Mouse (Mus musculus): ENCODE measurements around the gene Slc47a1. TPM values are rescaled to one million over a fixed set of nuclear protein-coding genes. Genes with fewer than 3 reads are reported as not detected.
"Not testable (repeated sequence)": the region's sequence is repeated elsewhere in the genome, so short reads cannot be mapped to it uniquely, and the experiment has no call there.

Slc47a1 gene
- polyA plus RNA-seq (2012; rRNA removed): 1.5 and 3.4 TPM in 2 replicates

DNA sequence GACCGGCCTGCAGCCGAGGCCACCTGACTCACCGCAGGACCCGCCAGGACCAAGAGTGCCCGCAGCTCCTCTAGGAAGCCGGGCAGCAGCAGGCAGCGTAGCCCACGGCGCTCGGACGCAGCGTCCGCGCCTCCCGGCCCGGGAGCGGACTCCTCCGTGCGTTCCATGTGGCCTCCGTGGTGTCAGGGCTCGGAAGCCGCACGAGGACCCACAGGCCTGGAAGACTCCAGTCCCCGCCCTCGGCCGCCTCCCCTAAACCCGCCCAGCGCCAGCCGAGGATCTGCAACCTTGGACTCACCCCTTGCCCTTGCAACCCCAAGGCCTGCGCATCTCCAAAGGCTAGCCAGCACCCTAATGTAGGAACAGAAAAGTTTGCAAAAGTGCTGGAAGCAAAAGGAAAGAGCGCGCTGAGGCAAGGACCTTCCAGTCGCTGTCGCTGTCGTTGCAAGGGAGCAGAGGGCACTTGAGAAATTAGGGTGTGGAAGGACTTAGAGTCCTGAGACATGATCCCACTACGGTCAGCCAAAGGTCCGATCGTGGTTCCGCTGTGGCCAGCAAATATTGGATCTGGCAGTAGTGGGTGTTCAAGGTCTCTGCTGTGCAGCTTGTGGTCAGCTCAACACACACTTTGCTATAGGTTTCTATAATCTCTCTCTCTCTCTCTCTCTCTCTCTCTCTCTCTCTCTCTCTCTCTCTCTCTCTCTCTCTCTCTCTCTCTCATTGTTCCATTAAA, at the start of gene Slc47a1:
Gene Slc47a1, minus strand, starts transcription at position 465 of the 733 bp plus-strand sequence.
- 21% methylated on average over 39 of the region's 39 CpGs for WGBS
- H3K27ac ChIP-seq (ENCODE audit: control insufficient read depth, insufficient read depth, low read length): no peak within 1 kb of the TSS
- no peak for DNase-seq
- no peaks in the 10 kb centered on the region for H3K36me3 ChIP-seq (ENCODE audit: control insufficient read depth, insufficient read depth, low read length)
- TF ChIP-seq POLR2A (IDR thresholded peaks at IDR 0.05; ENCODE audit: control insufficient read depth, extremely low read depth, insufficient read depth, low read length, poor library complexity) (no peak), CTCF (IDR thresholded peaks at IDR 0.05; ENCODE audit: borderline replicate concordance, control insufficient read depth, extremely low read depth, insufficient read depth, low read length, poor library complexity) (no peak)
- peaks cover 8% of the 10 kb centered on the region for H3K27me3 ChIP-seq (ENCODE audit: control insufficient read depth, insufficient read depth, low read length)
- H3K4me1 ChIP-seq (replicated peaks; ENCODE audit: control insufficient read depth, insufficient read depth, low read length): no peaks in the 10 kb centered on the region; the same call in 1 of the 2 replicates
- no peak within 1 kb of the TSS for H3K4me3 ChIP-seq (ENCODE audit: control insufficient read depth, insufficient read depth, low read length)

DNA sequence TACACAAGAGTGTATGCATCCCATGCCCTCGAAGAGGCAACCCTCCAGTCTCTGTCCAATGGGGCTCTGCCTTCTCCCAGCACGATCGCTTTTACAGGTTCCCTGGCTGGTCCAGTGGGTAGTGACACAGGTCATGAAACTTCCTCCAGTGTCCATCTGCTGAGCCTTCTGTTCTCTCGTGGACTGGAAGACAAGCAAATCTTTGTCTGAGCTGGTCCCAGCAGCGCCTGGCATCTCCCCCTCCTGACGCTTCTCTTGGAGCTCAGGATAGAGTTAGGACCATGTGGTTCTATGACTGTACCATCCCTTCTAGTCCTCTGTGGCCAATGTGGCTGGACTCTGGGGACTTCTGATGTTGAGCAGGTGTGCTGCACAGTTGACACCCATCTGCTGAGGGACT, 41.1 kb upstream of the Slc47a1 start:
- no peaks in the 10 kb centered on the region for H3K27me3 ChIP-seq (ENCODE audit: control insufficient read depth, insufficient read depth, low read length)
- no peak for DNase-seq
- TF ChIP-seq POLR2A (IDR thresholded peaks at IDR 0.05; ENCODE audit: control insufficient read depth, extremely low read depth, insufficient read depth, low read length, poor library complexity): no peak
- TF ChIP-seq CTCF (IDR thresholded peaks at IDR 0.05; ENCODE audit: borderline replicate concordance, control insufficient read depth, extremely low read depth, insufficient read depth, low read length, poor library complexity): no peak
- WGBS: 80% methylated on average over 6 of the region's 6 CpGs
- no peak overlapping the region for H3K27ac ChIP-seq (ENCODE audit: control insufficient read depth, insufficient read depth, low read length)
- H3K4me3 ChIP-seq (ENCODE audit: control insufficient read depth, insufficient read depth, low read length): no peak overlapping the region
- H3K4me1 ChIP-seq (replicated peaks; ENCODE audit: control insufficient read depth, insufficient read depth, low read length): no peaks in the 10 kb centered on the region
- H3K36me3 ChIP-seq (ENCODE audit: control insufficient read depth, insufficient read depth, low read length): no peaks in the 10 kb centered on the region

DNA sequence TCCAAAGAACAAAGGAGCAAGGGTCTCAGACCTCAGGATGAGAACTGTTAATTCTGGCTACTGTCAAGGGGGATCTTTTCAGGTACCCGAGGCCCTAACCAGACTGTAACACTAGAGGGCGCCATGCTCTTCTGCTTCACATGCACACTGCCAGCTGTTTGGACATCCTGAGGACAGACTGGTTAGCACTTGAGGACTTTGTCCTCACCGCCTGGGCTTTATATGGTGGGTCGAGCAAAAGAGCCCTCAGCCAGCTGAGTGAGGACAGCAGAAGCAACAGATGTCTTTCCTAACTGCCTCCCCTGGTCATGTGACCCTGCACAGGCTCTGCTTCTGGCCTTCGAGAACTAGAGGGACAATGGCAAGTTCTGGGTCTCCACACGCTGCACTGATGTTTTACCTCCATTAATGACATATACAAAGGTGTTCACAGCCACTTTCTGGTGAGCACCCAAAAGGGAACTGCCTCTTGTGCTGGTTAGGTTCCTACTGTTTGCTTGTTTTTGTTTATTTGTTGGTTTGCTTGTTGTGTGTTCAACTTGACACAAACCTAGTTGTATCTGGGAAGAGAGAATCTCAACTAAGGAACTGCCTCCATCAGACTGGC, 39.9 kb upstream of the Slc47a1 start:
- 28% methylated on average over 6 of the region's 6 CpGs for WGBS
- Histone ChIP-seq H3K4me1 (replicated peaks; ENCODE audit: control insufficient read depth, insufficient read depth, low read length) (no peaks in the 10 kb centered on the region), H3K27ac (ENCODE audit: control insufficient read depth, insufficient read depth, low read length) (no peak overlapping the region), H3K36me3 (ENCODE audit: control insufficient read depth, insufficient read depth, low read length) (no peaks in the 10 kb centered on the region), H3K27me3 (ENCODE audit: control insufficient read depth, insufficient read depth, low read length) (no peaks in the 10 kb centered on the region), H3K4me3 (ENCODE audit: control insufficient read depth, insufficient read depth, low read length) (no peak overlapping the region)
- peak; percentile 45; the same call in 1 of the 2 replicates for TF ChIP-seq CTCF (IDR thresholded peaks at IDR 0.05; ENCODE audit: borderline replicate concordance, control insufficient read depth, extremely low read depth, insufficient read depth, low read length, poor library complexity)
- no peak for TF ChIP-seq POLR2A (IDR thresholded peaks at IDR 0.05; ENCODE audit: control insufficient read depth, extremely low read depth, insufficient read depth, low read length, poor library complexity)
- DNase-seq: peak; percentile 74

DNA sequence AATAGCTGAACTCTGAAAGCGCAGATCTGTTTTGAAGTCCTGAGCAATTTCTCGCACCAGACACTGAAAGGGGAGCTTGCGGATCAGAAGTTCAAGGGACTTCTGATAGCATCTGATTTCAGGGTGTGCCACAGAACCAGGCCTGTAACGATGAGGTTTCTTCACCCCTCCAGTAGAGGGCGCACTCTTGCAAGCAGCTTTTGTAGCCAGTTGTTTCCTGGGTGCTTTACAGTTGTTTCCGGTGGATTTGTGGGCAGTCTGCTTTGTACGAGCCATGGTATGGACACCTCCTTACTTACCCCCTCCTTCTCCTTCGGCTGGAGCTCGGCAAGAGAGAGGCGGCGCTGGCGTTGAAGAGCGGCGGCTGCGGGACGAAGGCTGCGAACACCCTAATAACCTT, 38.4 kb upstream of the Slc47a1 start:
- not testable (repeated sequence) for H3K36me3 ChIP-seq (ENCODE audit: control insufficient read depth, insufficient read depth, low read length); H3K4me3 ChIP-seq (ENCODE audit: control insufficient read depth, insufficient read depth, low read length); H3K27me3 ChIP-seq (ENCODE audit: control insufficient read depth, insufficient read depth, low read length); H3K27ac ChIP-seq (ENCODE audit: control insufficient read depth, insufficient read depth, low read length); H3K4me1 ChIP-seq (replicated peaks; ENCODE audit: control insufficient read depth, insufficient read depth, low read length)
- peak; percentile 58; the same call in 1 of the 2 replicates for TF ChIP-seq CTCF (IDR thresholded peaks at IDR 0.05; ENCODE audit: borderline replicate concordance, control insufficient read depth, extremely low read depth, insufficient read depth, low read length, poor library complexity)
- 82% methylated on average over 17 of the region's 17 CpGs for WGBS
- peak; percentile 33 for DNase-seq

DNA sequence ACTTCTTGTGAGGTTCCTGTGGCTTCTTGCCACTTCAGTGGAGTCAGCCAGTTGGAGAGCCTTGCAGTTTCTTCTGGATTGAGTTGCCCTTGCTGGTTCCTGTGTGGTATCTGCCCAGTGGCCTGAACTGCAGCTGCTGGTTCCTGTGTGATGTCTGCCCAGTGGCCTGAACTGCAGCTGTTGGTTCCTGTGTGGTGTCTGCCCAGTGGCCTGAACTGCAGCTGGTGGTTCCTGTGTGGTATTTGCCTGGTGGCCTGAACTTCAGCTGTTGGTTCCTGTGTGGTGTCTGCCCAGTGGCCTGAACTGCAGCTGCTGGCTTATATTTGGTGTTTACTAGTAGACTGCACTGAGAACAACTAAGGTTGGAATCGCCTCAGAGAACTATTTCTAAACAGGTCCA, 37.3 kb upstream of the Slc47a1 start:
- DNase-seq: no peak
- H3K4me3 ChIP-seq (ENCODE audit: control insufficient read depth, insufficient read depth, low read length): no peak overlapping the region

DNA sequence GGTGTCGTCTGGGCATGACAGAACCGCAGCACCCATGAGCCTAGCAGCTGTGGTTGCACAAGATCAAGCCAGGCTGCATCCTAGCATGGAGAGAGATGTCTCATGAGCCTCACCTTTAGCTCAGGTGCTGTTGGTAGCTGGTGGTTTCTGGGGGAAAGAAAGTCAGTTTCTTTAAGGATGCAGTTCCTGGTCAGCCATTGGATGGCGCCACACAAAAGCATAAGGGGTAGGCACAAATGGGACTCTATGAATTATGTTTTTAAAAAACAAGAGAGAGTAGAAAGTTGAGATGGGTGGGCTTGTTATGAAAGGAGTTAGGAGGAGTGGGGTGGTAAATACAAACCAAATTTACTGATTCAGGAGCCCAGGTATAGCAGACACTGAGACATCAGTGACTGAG, 36.4 kb upstream of the Slc47a1 start:
- Histone ChIP-seq H3K27ac (ENCODE audit: control insufficient read depth, insufficient read depth, low read length) (no peak overlapping the region), H3K36me3 (ENCODE audit: control insufficient read depth, insufficient read depth, low read length) (no peaks in the 10 kb centered on the region), H3K27me3 (ENCODE audit: control insufficient read depth, insufficient read depth, low read length) (no peaks in the 10 kb centered on the region), H3K4me3 (ENCODE audit: control insufficient read depth, insufficient read depth, low read length) (no peak overlapping the region), H3K4me1 (replicated peaks; ENCODE audit: control insufficient read depth, insufficient read depth, low read length) (no peaks in the 10 kb centered on the region)
- 85% methylated on average over 3 of the region's 3 CpGs for WGBS
- TF ChIP-seq POLR2A (IDR thresholded peaks at IDR 0.05; ENCODE audit: control insufficient read depth, extremely low read depth, insufficient read depth, low read length, poor library complexity) (no peak), CTCF (IDR thresholded peaks at IDR 0.05; ENCODE audit: borderline replicate concordance, control insufficient read depth, extremely low read depth, insufficient read depth, low read length, poor library complexity) (no peak)
- no peak for DNase-seq

More for the DNA sequence above, 37.3 kb upstream of the Slc47a1 start:
- TF ChIP-seq POLR2A (IDR thresholded peaks at IDR 0.05; ENCODE audit: control insufficient read depth, extremely low read depth, insufficient read depth, low read length, poor library complexity): no peak
- no peak for TF ChIP-seq CTCF (IDR thresholded peaks at IDR 0.05; ENCODE audit: borderline replicate concordance, control insufficient read depth, extremely low read depth, insufficient read depth, low read length, poor library complexity)
- 71% methylated on average over 1 of the region's 1 CpGs for WGBS
- no peaks in the 10 kb centered on the region for H3K27me3 ChIP-seq (ENCODE audit: control insufficient read depth, insufficient read depth, low read length)
- H3K27ac ChIP-seq (ENCODE audit: control insufficient read depth, insufficient read depth, low read length): no peak overlapping the region
- H3K4me1 ChIP-seq (replicated peaks; ENCODE audit: control insufficient read depth, insufficient read depth, low read length): no peaks in the 10 kb centered on the region
- no peaks in the 10 kb centered on the region for H3K36me3 ChIP-seq (ENCODE audit: control insufficient read depth, insufficient read depth, low read length)

Data from thymus, adult 2 months (tissue).